Mouse (Mus musculus) intestine, postnatal 0 days (tissue): ENCODE results near the gene Sgsm3. TPM values are rescaled to one million over a fixed set of nuclear protein-coding genes. Genes with fewer than 3 reads are reported as not detected.

Experiments used
- ATAC-seq: fragments of 200-750 bp; cut with Nextera tagmentation; 2 replicates; pipeline ENCODE4 v1.8.0; 2017; ENCODE audit warnings: mild to moderate bottlenecking, moderate TSS enrichment, moderate library complexity
- H3K27ac ChIP-seq: fragments of 300-500 bp; sonication (generic); 2 replicates; pipeline ENCODE4 v1.5.1; 2014; ENCODE audit warnings: mild to moderate bottlenecking, low read depth, low read length, moderate library complexity
- H3K27me3 ChIP-seq: fragments of 300-500 bp; sonication (generic); replicated peaks from 2 replicates; pipeline ENCODE4 v1.6.1; 2014; ENCODE audit warnings: low read length, mixed read lengths; ENCODE audit not compliant: control insufficient read depth, insufficient read depth
- H3K36me3 ChIP-seq: fragments of 300-500 bp; sonication (generic); 2 replicates; pipeline ENCODE4 v1.6.1; 2014; ENCODE audit warnings: mild to moderate bottlenecking, moderate library complexity; ENCODE audit not compliant: control insufficient read depth, insufficient read depth
- H3K4me1 ChIP-seq: fragments of 300-500 bp; sonication (generic); replicated peaks from 2 replicates; pipeline ENCODE4 v1.6.1; 2014; ENCODE audit warnings: antibody characterized with exemption, low read length, mixed read lengths; ENCODE audit not compliant: control insufficient read depth, insufficient read depth
- H3K4me2 ChIP-seq: fragments of 300-500 bp; sonication (generic); replicated peaks from 2 replicates; pipeline ENCODE4 v1.6.1; 2014; ENCODE audit warnings: low read depth, mild to moderate bottlenecking, moderate library complexity
- H3K4me3 ChIP-seq: fragments of 300-500 bp; sonication (generic); 2 replicates; pipeline ENCODE4 v1.5.1; 2014; ENCODE audit warnings: low read depth, low read length
- H3K9ac ChIP-seq: fragments of 300-500 bp; sonication (generic); 2 replicates; pipeline ENCODE4 v1.6.1; 2014; ENCODE audit warnings: mild to moderate bottlenecking, low read depth, low read length
- H3K9me3 ChIP-seq: fragments of 300-500 bp; sonication (generic); 2 replicates; pipeline ENCODE4 v1.6.1; 2016; ENCODE audit warnings: mixed run types; ENCODE audit not compliant: control insufficient read depth
- CTCF ChIP-seq: sonication (generic); IDR thresholded peaks from 2 replicates; pipeline ENCODE4 v1.5.1; 2016; ENCODE audit warnings: low read depth, mild to moderate bottlenecking, control low read depth, antibody characterized with exemption, moderate library complexity
- WGBS: fragments of 180-500 bp; shearing (Covaris S2); extraction: QIAGEN DNeasy Blood & Tissue Kit; methylation state at CpG from one replicate; pipeline ENCODE4 v1.1.7; 2014; 5-methylcytosine and 5-hydroxymethylcytosine counted together
- polyA plus RNA-seq: library from polyadenylated mRNA; unstranded; fragments of >200 nt; fragmentation: Nextera tagmentation; extraction: Ambion mirVana; gene quantifications from 2 replicates; pipeline ENCODE4 v1.2.1, GENCODE M21; 2015

The Sgsm3 gene
- polyA plus RNA-seq, 1 experiment from 2014 or later: 13.4 TPM

- Histone ChIP-seq H3K4me3 (no peak overlapping the region), H3K9ac (no peak overlapping the region), H3K27me3 (no peaks in the 10 kb centered on the region), H3K4me2 (no peak overlapping the region), H3K36me3 (peaks cover 25% of the 10 kb centered on the region), H3K4me1 (no peaks in the 10 kb centered on the region), H3K9me3 (no peaks in the 10 kb centered on the region), H3K27ac (no peak overlapping the region)
- TF ChIP-seq CTCF: no peak
- 68% methylated on average over 3 of the region's 3 CpGs for WGBS
- ATAC-seq: no peak
Observed at GRCm38 (mm10) chr15:80936686-80937085, 40.9 kb upstream of the Sgsm3 start.

GRCm38 (mm10) chr15:80938615-80939014 lies 39.0 kb upstream of the Sgsm3 start:
- no peak overlapping the region for H3K9ac ChIP-seq
- H3K27me3 ChIP-seq: no peaks in the 10 kb centered on the region
- no peaks in the 10 kb centered on the region for H3K4me1 ChIP-seq
- TF ChIP-seq CTCF: no peak
- 88% methylated on average over 4 of the region's 4 CpGs for WGBS
- no peak overlapping the region for H3K27ac ChIP-seq
- peaks cover 12% of the 10 kb centered on the region for H3K36me3 ChIP-seq
- H3K9me3 ChIP-seq: no peaks in the 10 kb centered on the region
- H3K4me3 ChIP-seq: no peak overlapping the region
- ATAC-seq: no peak
- H3K4me2 ChIP-seq: no peak overlapping the region

- WGBS: 79% methylated on average over 5 of the region's 5 CpGs
Observed at GRCm38 (mm10) chr15:80939401-80939800, 38.2 kb upstream of the Sgsm3 start.

GRCm38 (mm10) chr15:80941468-80942040 lies 36.0 kb upstream of the Sgsm3 start:
- no peaks in the 10 kb centered on the region for H3K27me3 ChIP-seq
- no peak for TF ChIP-seq CTCF
- peaks cover 2% of the 10 kb centered on the region; the same call in 1 of the 2 replicates for H3K4me1 ChIP-seq
- 87% methylated on average over 6 of the region's 6 CpGs for WGBS
- ATAC-seq: no peak
- no peak overlapping the region for H3K4me3 ChIP-seq
- H3K4me2 ChIP-seq: no peak overlapping the region
- no peaks in the 10 kb centered on the region for H3K9me3 ChIP-seq
- H3K27ac ChIP-seq: no peak overlapping the region
- no peaks in the 10 kb centered on the region for H3K36me3 ChIP-seq
- H3K9ac ChIP-seq: no peak overlapping the region

More at GRCm38 (mm10) chr15:80939401-80939800, 38.2 kb upstream of the Sgsm3 start:
- no peaks in the 10 kb centered on the region for H3K9me3 ChIP-seq
- ATAC-seq: no peak
- no peak for TF ChIP-seq CTCF
- H3K4me3 ChIP-seq: no peak overlapping the region
- no peaks in the 10 kb centered on the region for H3K4me1 ChIP-seq
- H3K4me2 ChIP-seq: no peak overlapping the region
- H3K36me3 ChIP-seq: peaks cover 7% of the 10 kb centered on the region; the same call in 1 of the 2 replicates
- no peak overlapping the region for H3K27ac ChIP-seq
- no peak overlapping the region for H3K9ac ChIP-seq
- H3K27me3 ChIP-seq: no peaks in the 10 kb centered on the region

GRCm38 (mm10) chr15:80945851-80946250 lies 31.7 kb upstream of the Sgsm3 start:
- Histone ChIP-seq H3K9ac (no peak overlapping the region), H3K4me3 (no peak overlapping the region), H3K4me2 (no peak overlapping the region), H3K9me3 (no peaks in the 10 kb centered on the region), H3K36me3 (no peaks in the 10 kb centered on the region), H3K27ac (no peak overlapping the region), H3K4me1 (peaks cover 2% of the 10 kb centered on the region; the same call in 1 of the 2 replicates), H3K27me3 (no peaks in the 10 kb centered on the region)
- 61% methylated on average over 3 of the region's 3 CpGs for WGBS
- ATAC-seq: no peak
- TF ChIP-seq CTCF: peak; percentile 70

GRCm38 (mm10) chr15:80948145-80949135 lies 29.1 kb upstream of the Sgsm3 start, which contains the start of gene Adsl:
Gene Adsl, plus strand, starts transcription at chr15:80948490.
- WGBS: under 1% methylated on average over 63 of the region's 63 CpGs
- Histone ChIP-seq H3K36me3 (peaks cover 15% of the 10 kb centered on the region), H3K4me2 (peak within 1 kb of the TSS; percentile 62), H3K4me3 (peak within 1 kb of the TSS; percentile 82), H3K9ac (peak within 1 kb of the TSS; percentile 68), H3K9me3 (no peaks in the 10 kb centered on the region), H3K27ac (peak within 1 kb of the TSS; percentile 66), H3K4me1 (peaks cover 2% of the 10 kb centered on the region; the same call in 1 of the 2 replicates), H3K27me3 (no peaks in the 10 kb centered on the region)
- ATAC-seq: peak; percentile 83
- TF ChIP-seq CTCF: peak; percentile 93
